Mouse (Mus musculus) adrenal gland (tissue): ENCODE measurements around the gene Actl11.

Source experiments
- intact Hi-C: fragments of 180-260 bp; cut with DNase I; formaldehyde crosslinking; loops from one replicate; pipeline ENCODE4 v1.15.1; 2025
- long read RNA-seq, 2 experiments: library from polyadenylated mRNA; unstranded; transcript quantifications; one replicate each; pipeline ENCODE4 v2.0.0; 2020; ENCODE audit warnings: borderline replicate concordance in 1 of 2; ENCODE audit not compliant: insufficient replicate concordance in 1 of 2

Actl11 gene
- long read RNA-seq, experiment 1, result 0 reads
- long read RNA-seq, experiment 2, result 0 reads

GRCm38 (mm10) chr9:107928169-107928568 lies at the start of gene Actl11:
Gene Actl11, plus strand, starts transcription at chr9:107928469.
- intact Hi-C loops, result no loop called here

GRCm38 (mm10) chr9:107880411-107880810 lies 47.9 kb upstream of the Actl11 start:
- intact Hi-C loops, result no loop called here

GRCm38 (mm10) chr9:107887804-107888266 lies 40.4 kb upstream of the Actl11 start, which contains the start of gene Mon1a:
Gene Mon1a, plus strand, starts transcription at chr9:107888151.
- intact Hi-C loops, result no loop called here

GRCm38 (mm10) chr9:107888267-107888850 lies 39.9 kb upstream of the Actl11 start:
- intact Hi-C loops, result no loop called here

GRCm38 (mm10) chr9:107890260-107890659 lies 38.0 kb upstream of the Actl11 start:
- intact Hi-C loops, result no loop called here

- intact Hi-C loops, result no loop called here
Observed at GRCm38 (mm10) chr9:107891023-107891422, 37.2 kb upstream of the Actl11 start.

- intact Hi-C loops, result no loop called here
Observed at GRCm38 (mm10) chr9:107898563-107898962, 29.7 kb upstream of the Actl11 start.

GRCm38 (mm10) chr9:107899855-107900254 lies 28.4 kb upstream of the Actl11 start:
- intact Hi-C loops, result loop anchor here (5.0 kb wide), 1 partner anchor 62 kb away; no protein-coding TSS in a partner anchor

- intact Hi-C loops, result loop anchor here (5.0 kb wide), 1 partner anchor 61 kb away; no protein-coding TSS in a partner anchor
Observed at GRCm38 (mm10) chr9:107900840-107901626, 27.2 kb upstream of the Actl11 start.

- intact Hi-C loops, result loop anchor here (5.0 kb wide), 1 partner anchor 61 kb away; no protein-coding TSS in a partner anchor
Observed at GRCm38 (mm10) chr9:107901627-107901914, 26.7 kb upstream of the Actl11 start.

- intact Hi-C loops, result loop anchor here (1.0 to 5.0 kb wide), 3 partner anchors 58 to 164 kb away; partner anchors contain the start of gene Amigo3
Observed at GRCm38 (mm10) chr9:107904726-107905125, 23.5 kb upstream of the Actl11 start.

- intact Hi-C loops, result loop anchor here (5.0 kb wide), 1 partner anchor 146 kb away; the partner anchor contains the start of gene Amigo3
Observed at GRCm38 (mm10) chr9:107906252-107906966, 21.9 kb upstream of the Actl11 start, which contains the start of gene Mst1r. Gene Mst1r, plus strand, starts transcription at chr9:107906873.

GRCm38 (mm10) chr9:107906967-107907800 lies 21.1 kb upstream of the Actl11 start:
- intact Hi-C loops, result loop anchor here (5.0 kb wide), 1 partner anchor 145 kb away; the partner anchor contains the start of gene Amigo3

GRCm38 (mm10) chr9:107907801-107908120 lies 20.5 kb upstream of the Actl11 start:
- intact Hi-C loops, result loop anchor here (5.0 kb wide), 1 partner anchor 145 kb away; the partner anchor contains the start of gene Amigo3

GRCm38 (mm10) chr9:107908410-107909158 lies 19.7 kb upstream of the Actl11 start:
- intact Hi-C loops, result loop anchor here (5.0 kb wide), 1 partner anchor 144 kb away; the partner anchor contains the start of gene Amigo3

- intact Hi-C loops, result no loop called here
Observed at GRCm38 (mm10) chr9:107910025-107910769, 18.1 kb upstream of the Actl11 start.

- intact Hi-C loops, result no loop called here
Observed at GRCm38 (mm10) chr9:107914764-107915420, 13.4 kb upstream of the Actl11 start.

- intact Hi-C loops, result no loop called here
Observed at GRCm38 (mm10) chr9:107917895-107918608, 10.2 kb upstream of the Actl11 start.
